In genomic region chr9:123480253-123480921, GRCm38 (mm10) we compare ENCODE assay signal across 9 mouse cellular contexts. TPM values are rescaled to one million over a fixed set of nuclear protein-coding genes. Genes with fewer than 3 reads are reported as not detected.
A peak's percentile ranks its signal among the peaks of the same experiment; 100 is the strongest.
DNase-seq lines count a peak whose midpoint lies in the region; ATAC-seq lines count a peak whose summit lies in the region.
"Had no signal": no experiment of that assay in that cellular context is flagged by ENCODE, and none has a peak within 500 bp of the region (broad histone marks: within the 10 kb centered on the region; RNA-seq: fewer than 3 reads in every experiment).

No protein-coding gene starts in this region.

- peak overlapping the region; percentile 71 for H3K4me3 ChIP-seq in heart, embryonic 11.5 days (ENCODE audit: low read depth, low read length)
- H3K4me3 ChIP-seq in forebrain, embryonic 16.5 days (replicated peaks; ENCODE audit: low read length), result peak overlapping the region; percentile 7; the same call in 1 of the 2 replicates
- peak overlapping the region; percentile 50 for H3K4me3 ChIP-seq in limb, embryonic 11.5 days (ENCODE audit: low read depth, low read length)
- peak overlapping the region; percentile 68 for H3K4me3 ChIP-seq in midbrain, embryonic 12.5 days

- DNase-seq in heart, postnatal 25 days (ENCODE audit: low spot score), result no peak
- DNase-seq in limb, embryonic 11.5 days (ENCODE audit: low spot score), result no peak
- no peak for DNase-seq in embryo, embryonic 10 days (ENCODE audit: low spot score)
- DNase-seq in adrenal gland, postnatal 36 days, result no peak

- H3K27me3 ChIP-seq in heart, embryonic 11.5 days (ENCODE audit: control insufficient read depth, insufficient read depth, low read length), result no peaks in the 10 kb centered on the region
- H3K27me3 ChIP-seq in forebrain, embryonic 16.5 days (replicated peaks; ENCODE audit: control insufficient read depth, insufficient read depth, low read length), result no peaks in the 10 kb centered on the region
- no peaks in the 10 kb centered on the region for H3K27me3 ChIP-seq in limb, embryonic 11.5 days (ENCODE audit: control insufficient read depth, insufficient read depth, low read length)
- no peaks in the 10 kb centered on the region for H3K27me3 ChIP-seq in midbrain, embryonic 12.5 days
- H3K27me3 ChIP-seq: Patski had no signal

- peak overlapping the region; percentile 96 for H3K4me2 ChIP-seq in heart, embryonic 11.5 days
- H3K4me2 ChIP-seq in forebrain, embryonic 16.5 days (ENCODE audit: low read length), result peak overlapping the region; percentile 28
- peak overlapping the region; percentile 87 for H3K4me2 ChIP-seq in limb, embryonic 11.5 days (ENCODE audit: low read depth, severe bottlenecking)
- H3K4me2 ChIP-seq in midbrain, embryonic 12.5 days (replicated peaks), result peak overlapping the region; percentile 70

- intact Hi-C loops in heart, postnatal 25 days (cut with DNase I), result no loop called here

- 76% methylated on average over 18 of the region's 18 CpGs for WGBS in heart, embryonic 11.5 days (ENCODE audit: insufficient replicate concordance)
- WGBS in forebrain, embryonic 16.5 days, result 84% methylated on average over 18 of the region's 18 CpGs
- WGBS in limb, embryonic 11.5 days, result 87% methylated on average over 18 of the region's 18 CpGs
- WGBS in midbrain, embryonic 12.5 days, result 87% methylated on average over 18 of the region's 18 CpGs

- H3K4me1 ChIP-seq in heart, embryonic 11.5 days (ENCODE audit: control insufficient read depth, insufficient read depth, low read length), result peaks cover 49% of the 10 kb centered on the region
- peaks cover 26% of the 10 kb centered on the region for H3K4me1 ChIP-seq in forebrain, embryonic 16.5 days (replicated peaks; ENCODE audit: control insufficient read depth, insufficient read depth, low read length)
- peaks cover 22% of the 10 kb centered on the region for H3K4me1 ChIP-seq in limb, embryonic 11.5 days (ENCODE audit: control insufficient read depth, insufficient read depth, low read length)
- peaks cover 48% of the 10 kb centered on the region for H3K4me1 ChIP-seq in midbrain, embryonic 12.5 days

- H3K36me3 ChIP-seq in heart, embryonic 11.5 days (ENCODE audit: control insufficient read depth, insufficient read depth, low read length), result peaks cover 3% of the 10 kb centered on the region; the same call in 1 of the 2 replicates
- no peaks in the 10 kb centered on the region for H3K36me3 ChIP-seq in forebrain, embryonic 16.5 days (ENCODE audit: control insufficient read depth, insufficient read depth)
- H3K36me3 ChIP-seq in limb, embryonic 11.5 days (ENCODE audit: control insufficient read depth, insufficient read depth, low read length), result peaks cover 8% of the 10 kb centered on the region
- peaks cover 13% of the 10 kb centered on the region; the same call in 1 of the 2 replicates for H3K36me3 ChIP-seq in midbrain, embryonic 12.5 days

- no peak overlapping the region for H3K27ac ChIP-seq in heart, embryonic 11.5 days (ENCODE audit: low read depth, low read length)
- H3K27ac ChIP-seq in forebrain, embryonic 16.5 days (ENCODE audit: low read length), result no peak overlapping the region
- no peak overlapping the region for H3K27ac ChIP-seq in limb, embryonic 11.5 days (replicated peaks; ENCODE audit: low read depth, low read length)
- no peak overlapping the region for H3K27ac ChIP-seq in midbrain, embryonic 12.5 days (replicated peaks)

- peak overlapping the region; percentile 29; the same call in 1 of the 2 replicates for H3K9ac ChIP-seq in heart, embryonic 11.5 days (ENCODE audit: low read depth, low read length)
- no peak overlapping the region for H3K9ac ChIP-seq in forebrain, embryonic 16.5 days (replicated peaks; ENCODE audit: low read depth, low read length)
- no peak overlapping the region for H3K9ac ChIP-seq in limb, embryonic 11.5 days (ENCODE audit: low read length)
- H3K9ac ChIP-seq in midbrain, embryonic 12.5 days (replicated peaks), result peak overlapping the region; percentile 71; the same call in 1 of the 2 replicates

- no peak for ATAC-seq in heart, embryonic 11.5 days (replicated peaks; ENCODE audit: insufficient number of reproducible peaks, low FRiP score, low TSS enrichment)
- ATAC-seq in forebrain, embryonic 16.5 days, result no peak
- ATAC-seq in limb, embryonic 11.5 days (ENCODE audit: insufficient number of reproducible peaks, low FRiP score, low TSS enrichment, low read depth), result no peak
- ATAC-seq in midbrain, embryonic 12.5 days (ENCODE audit: low FRiP score, low read depth), result no peak
- ATAC-seq in erythroid progenitor cell, adult 5-6 weeks (replicated peaks; ENCODE audit: low FRiP score, poor library complexity, severe bottlenecking), result no peak
- ATAC-seq: Patski had no signal

- H3K9me3 ChIP-seq in heart, embryonic 11.5 days (replicated peaks; ENCODE audit: control insufficient read depth, low read length), result no peaks in the 10 kb centered on the region
- H3K9me3 ChIP-seq in forebrain, embryonic 16.5 days (ENCODE audit: control insufficient read depth, low read length), result no peaks in the 10 kb centered on the region
- H3K9me3 ChIP-seq in limb, embryonic 11.5 days (ENCODE audit: control insufficient read depth, low read length), result no peaks in the 10 kb centered on the region; the same call in 1 of the 2 replicates
- no peaks in the 10 kb centered on the region for H3K9me3 ChIP-seq in midbrain, embryonic 12.5 days

RNA-seq across cellular contexts. Expression of gene Limd1, which starts 1.9 kb away (rescaled TPM):
- 30.9 and 32.4 TPM in 2 replicates for polyA plus RNA-seq in heart, embryonic 11.5 days (2014; fragmentation: Nextera tagmentation; extraction: Ambion mirVana)
- 10 to 100 TPM; 31.2 to 37.8 TPM for total RNA-seq in heart, postnatal 25 days (2021)
- polyA plus RNA-seq in forebrain, embryonic 16.5 days (2015; fragmentation: Nextera tagmentation; extraction: Ambion mirVana), result 15.8 and 18.1 TPM in 2 replicates
- 51.1 and 54.0 TPM in 2 replicates for polyA plus RNA-seq in limb, embryonic 11.5 days (2014; fragmentation: Nextera tagmentation; extraction: Ambion mirVana)
- polyA plus RNA-seq in midbrain, embryonic 12.5 days (2016; fragmentation: Nextera tagmentation; extraction: Ambion mirVana), result 40.9 and 45.3 TPM in 2 replicates
- 59.1 and 60.2 TPM in 2 replicates for total RNA-seq in erythroid progenitor cell, adult 5-6 weeks (2015; ENCODE audit: low replicate concordance)
- total RNA-seq in erythroid progenitor cell, adult 5-6 weeks (2017; ENCODE audit: low replicate concordance), result 46.1 and 70.6 TPM in 2 replicates
- 10 to 100 TPM; 27.4 to 31.1 TPM for total RNA-seq in adrenal gland, postnatal 36 days (2021)

RNA-seq across cellular contexts. Expression of gene Sacm1l, which starts 49.2 kb away (rescaled TPM):
- 38.1 and 50.2 TPM in 2 replicates for polyA plus RNA-seq in heart, embryonic 11.5 days (2014; fragmentation: Nextera tagmentation; extraction: Ambion mirVana)
- 10 to 100 TPM; 32.4 to 35.8 TPM for total RNA-seq in heart, postnatal 25 days (2021)
- 54.2 and 60.3 TPM in 2 replicates for polyA plus RNA-seq in forebrain, embryonic 16.5 days (2015; fragmentation: Nextera tagmentation; extraction: Ambion mirVana)
- 48.9 and 51.1 TPM in 2 replicates for polyA plus RNA-seq in limb, embryonic 11.5 days (2014; fragmentation: Nextera tagmentation; extraction: Ambion mirVana)
- polyA plus RNA-seq in midbrain, embryonic 12.5 days (2016; fragmentation: Nextera tagmentation; extraction: Ambion mirVana), result 51.5 and 54.2 TPM in 2 replicates
- total RNA-seq in erythroid progenitor cell, adult 5-6 weeks (2015; ENCODE audit: low replicate concordance), result 23.1 and 25.2 TPM in 2 replicates
- 23.8 and 32.0 TPM in 2 replicates for total RNA-seq in erythroid progenitor cell, adult 5-6 weeks (2017; ENCODE audit: low replicate concordance)
- 100 to 1,000 TPM in 1 of 2 experiments, 10 to 100 TPM in 1; 95.7 to 158 TPM for total RNA-seq in adrenal gland, postnatal 36 days (2021)

Comparison
In these comparisons a context has a peak if more than half of its experiments do, and no peak if none do; other contexts are left out.
1. H3K4me2 ChIP-seq: peak in every context shown above with its lines; median percentile 96 in heart, embryonic 11.5 days; 87 in limb, embryonic 11.5 days; 70 in midbrain, embryonic 12.5 days; 28 in forebrain, embryonic 16.5 days.
2. H3K4me3 ChIP-seq: peak in every context shown above with its lines; median percentile 71 in heart, embryonic 11.5 days; 68 in midbrain, embryonic 12.5 days; 50 in limb, embryonic 11.5 days; 7 in forebrain, embryonic 16.5 days.
3. H3K9ac ChIP-seq: peak in heart, embryonic 11.5 days (single experiment) and midbrain, embryonic 12.5 days (single experiment); none in forebrain, embryonic 16.5 days (single experiment) and limb, embryonic 11.5 days (single experiment).